Mouse (Mus musculus) frontal cortex, postnatal 14 days (tissue): ENCODE results near the gene Fbxo34.
"Not testable (repeated sequence)": the region's sequence is repeated elsewhere in the genome, so short reads cannot be mapped to it uniquely, and the experiment has no call there.

ENCODE experiments used
- DNase-seq, 2 experiments: peaks; one replicate each; pipeline ENCODE4 v3.0.0; 2022; ENCODE audit warnings: low spot score in 2 of 2

The Fbxo34 gene

GRCm38 (mm10) chr14:47518619-47519018, 68.4 kb downstream of the Fbxo34 start:
- no peak for DNase-seq

GRCm38 (mm10) chr14:47520751-47521449, 70.7 kb downstream of the Fbxo34 start:
- no peak for DNase-seq

GRCm38 (mm10) chr14:47521609-47522008, 71.4 kb downstream of the Fbxo34 start:
- DNase-seq: no peak

GRCm38 (mm10) chr14:47522301-47522700, 72.1 kb downstream of the Fbxo34 start:
- DNase-seq: no peak

- DNase-seq: no peak
Measured at GRCm38 (mm10) chr14:47525374-47525773, 75.2 kb downstream of the Fbxo34 start.

- DNase-seq: no peak
Measured at GRCm38 (mm10) chr14:47525861-47526260, 75.6 kb downstream of the Fbxo34 start.

- DNase-seq: no peak
Measured at GRCm38 (mm10) chr14:47527833-47528232, 77.6 kb downstream of the Fbxo34 start.

- DNase-seq: no peak
Measured at GRCm38 (mm10) chr14:47528293-47528692, 78.1 kb downstream of the Fbxo34 start.

GRCm38 (mm10) chr14:47529019-47529418, 78.8 kb downstream of the Fbxo34 start:
- peak in 1 of 2 experiments; percentile 51 for DNase-seq

GRCm38 (mm10) chr14:47529592-47529991, 79.4 kb downstream of the Fbxo34 start:
- DNase-seq: not testable (repeated sequence)

- DNase-seq: no peak
Measured at GRCm38 (mm10) chr14:47532496-47532895, 82.3 kb downstream of the Fbxo34 start.

- no peak for DNase-seq
Measured at GRCm38 (mm10) chr14:47533365-47534175, 83.3 kb downstream of the Fbxo34 start.

GRCm38 (mm10) chr14:47534176-47534525, 83.9 kb downstream of the Fbxo34 start:
- no peak for DNase-seq

- DNase-seq: no peak
Measured at GRCm38 (mm10) chr14:47535096-47535495, 84.9 kb downstream of the Fbxo34 start.

- no peak for DNase-seq
Measured at GRCm38 (mm10) chr14:47541325-47541948, 91.2 kb downstream of the Fbxo34 start.

GRCm38 (mm10) chr14:47542283-47542682, 92.1 kb downstream of the Fbxo34 start:
- DNase-seq: no peak

GRCm38 (mm10) chr14:47544286-47544685, 94.1 kb downstream of the Fbxo34 start:
- DNase-seq: no peak

- DNase-seq: no peak
Measured at GRCm38 (mm10) chr14:47544877-47545276, 94.7 kb downstream of the Fbxo34 start.

- no peak for DNase-seq
Measured at GRCm38 (mm10) chr14:47551668-47552067, 101.4 kb downstream of the Fbxo34 start.

GRCm38 (mm10) chr14:47553380-47553779, 103.2 kb downstream of the Fbxo34 start:
- DNase-seq: no peak

- DNase-seq: no peak
Measured at GRCm38 (mm10) chr14:47554236-47554635, 104.0 kb downstream of the Fbxo34 start.

- no peak for DNase-seq
Measured at GRCm38 (mm10) chr14:47555225-47555624, 105.0 kb downstream of the Fbxo34 start.

- no peak for DNase-seq
Measured at GRCm38 (mm10) chr14:47560714-47561113, 110.5 kb downstream of the Fbxo34 start.
